Mouse (Mus musculus) monocyte, adult 2 months (primary cell): Measurements from ENCODE around the gene H2afy2.

ENCODE experiments used
- DNase-seq, 2 experiments: peaks; one replicate each; pipeline ENCODE4 v3.0.0; 2022; ENCODE audit warnings: low spot score in 2 of 2, low read depth in 1 of 2

The H2afy2 gene

GRCm38 (mm10) chr10:61693563-61693962, 90.4 kb downstream of the H2afy2 start:
- no peak for DNase-seq

- no peak for DNase-seq
These were observed 94.5 kb downstream of the H2afy2 start for GRCm38 (mm10) chr10:61689405-61689804.
